Mouse (Mus musculus): ENCODE measurements around the gene 1300017J02Rik.
A peak's percentile ranks its signal among the peaks of the same experiment; 100 is the strongest.

- TF ChIP-seq CTCF (IDR thresholded peaks at IDR 0.05; ENCODE audit: borderline replicate concordance, extremely low read depth, insufficient read depth, insufficient read length) (peak; percentile 92), POLR2A (IDR thresholded peaks at IDR 0.05; ENCODE audit: borderline replicate concordance, extremely low read depth, insufficient read depth, insufficient read length, poor library complexity, severe bottlenecking) (no peak)
Observed at GRCm38 (mm10) chr9:103207846-103208245, 97.0 kb downstream of the 1300017J02Rik start.
